Mouse (Mus musculus) lung, postnatal 0 days (tissue): ENCODE results near the gene Lrrc25.

Experiments
- CTCF ChIP-seq: IDR thresholded peaks from 2 replicates; pipeline ENCODE4 v1.5.1; 2016; ENCODE audit warnings: antibody characterized with exemption, mild to moderate bottlenecking
- EP300 ChIP-seq: IDR thresholded peaks from 2 replicates; pipeline ENCODE4 v1.6.1; 2016; ENCODE audit warnings: antibody characterized with exemption, mild to moderate bottlenecking, control low read depth

- no peak for TF ChIP-seq EP300
- no peak for TF ChIP-seq CTCF
Measured at GRCm38 (mm10) chr8:70657739-70658138, 41.8 kb downstream of the Lrrc25 start.
